Mouse (Mus musculus) liver (tissue): ENCODE data around the gene Dgcr2.

Source experiments
- DNase-seq: peaks from one replicate; pipeline ENCODE4 v3.0.0-alpha.2; 2020; ENCODE audit warnings: mixed read lengths

The Dgcr2 gene

GRCm38 (mm10) chr16:17911052-17911595 lies 12.8 kb upstream of the Dgcr2 start, which contains the start of gene Ess2:
Gene Ess2, minus strand, starts transcription at chr16:17911348.
- peak; percentile 89 for DNase-seq

- DNase-seq: no peak
These were observed 2.3 kb downstream of the Dgcr2 start for GRCm38 (mm10) chr16:17896091-17896490.

DNA sequence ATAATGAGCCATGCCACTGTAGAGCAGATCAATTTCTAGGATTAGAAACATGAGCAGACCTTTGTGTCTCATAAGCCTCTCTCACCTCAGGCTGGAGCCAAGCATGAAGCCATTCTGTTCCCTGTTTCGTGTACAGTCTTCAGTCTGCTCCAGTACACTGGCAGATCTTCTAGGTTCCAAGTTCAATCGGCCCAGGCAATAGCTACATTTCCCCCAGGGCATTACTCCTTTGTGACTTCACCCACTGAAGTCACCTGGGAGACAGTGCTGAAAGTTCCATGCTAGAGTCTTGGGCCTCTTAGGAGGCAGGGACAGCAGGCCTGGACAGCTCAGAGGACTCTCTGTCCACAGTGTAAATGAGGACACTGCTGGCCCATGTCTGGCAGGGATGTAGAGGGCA lies 4.4 kb downstream of the Dgcr2 start, which contains the start of gene Tssk1:
Gene Tssk1 (plus strand): TSS at position 301 of the 400 bp plus-strand sequence.
- DNase-seq: no peak

GRCm38 (mm10) chr16:17892606-17893005 lies 5.8 kb downstream of the Dgcr2 start:
- no peak for DNase-seq

- peak; percentile 100 for DNase-seq
These were observed 6.8 kb downstream of the Dgcr2 start, which contains the start of gene Gm20518 for GRCm38 (mm10) chr16:17891567-17891959. Gene Gm20518, minus strand, starts transcription at chr16:17891671.

- peak; percentile 76 for DNase-seq
These were observed 7.3 kb downstream of the Dgcr2 start for GRCm38 (mm10) chr16:17890917-17891566.

- DNase-seq: no peak
These were observed 8.0 kb downstream of the Dgcr2 start for GRCm38 (mm10) chr16:17890342-17890727.

GRCm38 (mm10) chr16:17889689-17890341 lies 8.5 kb downstream of the Dgcr2 start:
- no peak for DNase-seq

DNA sequence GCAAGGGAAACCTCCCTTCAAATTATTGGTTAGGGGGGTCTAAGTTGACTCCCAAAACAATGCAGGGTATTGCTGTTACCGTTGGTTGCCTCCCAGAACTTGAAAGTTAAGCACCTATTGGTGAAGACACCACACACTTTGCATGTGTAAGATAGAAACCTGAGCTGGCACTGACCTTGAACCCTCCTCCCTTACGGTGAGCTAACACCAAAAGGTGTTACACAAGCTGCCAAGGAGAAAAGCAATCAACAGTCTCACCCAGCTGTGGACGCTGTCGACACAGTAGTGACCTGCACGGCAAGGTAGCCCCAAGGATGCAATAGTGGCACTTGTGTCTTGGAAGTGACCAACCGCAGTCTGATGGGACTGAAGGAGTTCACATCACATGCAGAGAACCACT lies 14.2 kb downstream of the Dgcr2 start:
- DNase-seq: no peak

DNA sequence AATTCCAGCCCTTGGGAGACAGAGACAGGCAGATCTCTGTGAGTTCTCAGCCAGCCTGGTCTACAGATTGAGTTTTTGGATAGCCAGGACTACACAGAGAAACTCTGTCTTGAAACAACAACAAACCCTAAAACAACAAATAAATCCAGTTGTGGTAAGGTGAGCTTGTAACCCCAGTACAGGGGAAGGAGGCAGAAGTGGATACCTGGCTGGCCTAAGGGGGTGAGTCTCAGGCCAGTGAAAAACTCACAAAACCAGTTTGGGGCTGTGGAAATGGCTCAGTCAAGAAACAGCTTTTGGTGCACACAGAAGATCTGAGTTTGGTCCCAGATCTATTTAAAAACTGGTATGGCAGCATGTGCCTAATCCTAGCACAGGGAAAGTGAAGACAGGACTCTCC lies 16.2 kb downstream of the Dgcr2 start:
- no peak for DNase-seq

DNA sequence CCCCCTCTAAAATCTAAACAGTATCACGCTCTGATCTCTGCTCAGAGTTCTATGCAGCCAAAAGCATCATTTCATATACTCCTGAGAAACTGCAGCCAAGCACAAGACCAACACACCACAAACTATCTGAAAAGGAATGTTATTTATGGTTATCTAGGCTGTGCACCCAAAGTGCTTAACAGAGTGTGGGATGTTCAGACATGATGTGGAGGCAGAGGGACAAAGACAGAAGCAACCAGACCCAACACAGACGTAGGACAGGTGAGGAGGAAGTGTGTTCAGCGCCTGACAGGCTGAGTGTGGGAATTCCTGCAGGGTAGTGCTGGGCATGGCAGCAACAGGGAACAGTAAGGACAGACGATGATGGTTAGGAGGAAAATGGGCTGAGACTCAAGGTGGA lies 18.8 kb downstream of the Dgcr2 start:
- DNase-seq: no peak

- no peak for DNase-seq
These were observed 22.3 kb downstream of the Dgcr2 start for GRCm38 (mm10) chr16:17876096-17876495.

GRCm38 (mm10) chr16:17875174-17875573 lies 23.2 kb downstream of the Dgcr2 start:
- DNase-seq: no peak

- DNase-seq: peak; percentile 10
These were observed 25.4 kb downstream of the Dgcr2 start for GRCm38 (mm10) chr16:17872995-17873394.

DNA sequence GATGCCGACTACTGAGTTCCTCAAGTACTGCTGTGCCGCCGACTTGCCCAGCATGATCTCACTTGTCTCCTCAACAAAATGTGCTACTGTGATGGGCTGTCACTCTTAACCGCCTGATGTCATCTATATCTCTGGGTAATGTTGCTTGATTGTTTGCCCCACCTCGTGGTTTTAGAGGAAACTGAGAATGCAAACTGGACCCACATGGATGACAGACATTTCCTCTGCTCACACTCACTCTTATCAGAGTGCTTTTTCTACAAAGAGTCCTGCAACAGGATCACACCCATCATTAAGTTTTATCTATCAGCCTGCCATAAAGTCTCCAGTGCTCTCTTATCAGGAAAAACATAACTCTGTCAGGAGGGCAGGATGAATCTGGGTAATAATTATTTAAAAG lies 27.1 kb downstream of the Dgcr2 start:
- no peak for DNase-seq

DNA sequence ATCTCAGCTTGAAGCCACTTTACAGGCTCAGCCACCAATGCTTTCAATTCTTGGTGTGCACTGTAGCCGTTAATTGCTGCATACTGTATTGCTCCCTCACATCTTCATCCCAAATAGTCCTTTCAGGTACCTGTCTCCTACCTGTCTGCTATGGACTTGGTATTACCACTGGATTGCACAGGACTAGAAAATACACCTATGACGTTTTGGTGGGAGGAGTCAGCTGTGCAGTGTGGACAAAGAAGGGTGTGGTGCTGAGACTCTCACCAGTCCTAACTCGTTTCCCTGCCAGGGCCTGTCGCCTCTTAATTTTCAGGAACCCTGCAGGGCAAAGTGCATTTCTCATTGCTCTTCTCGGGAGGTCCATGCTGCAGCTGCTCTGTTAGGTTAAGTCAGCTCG lies 32.6 kb downstream of the Dgcr2 start:
- no peak for DNase-seq

DNA sequence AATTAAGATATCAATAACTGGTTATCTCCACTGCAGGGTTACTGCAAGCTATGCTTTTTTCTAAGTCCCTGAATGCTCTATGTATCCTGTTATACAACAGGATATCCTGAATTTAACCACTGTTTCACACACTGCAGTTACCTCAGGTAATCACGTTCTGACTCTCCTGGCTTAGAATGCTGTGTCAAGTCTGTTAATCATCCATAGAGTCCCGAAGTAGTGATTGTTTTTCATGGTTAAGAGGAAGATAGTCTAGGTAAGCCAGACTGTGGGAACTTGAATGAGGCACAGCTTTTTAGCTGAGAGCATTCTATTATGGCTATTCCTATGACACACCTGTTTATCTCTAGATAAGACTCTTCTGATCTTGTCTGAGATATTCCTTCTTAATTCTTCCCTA lies 33.1 kb downstream of the Dgcr2 start:
- DNase-seq: no peak

- peak; percentile 41 for DNase-seq
These were observed 39.8 kb downstream of the Dgcr2 start for GRCm38 (mm10) chr16:17858592-17858991.

GRCm38 (mm10) chr16:17857157-17857556 lies 41.2 kb downstream of the Dgcr2 start:
- no peak for DNase-seq

DNA sequence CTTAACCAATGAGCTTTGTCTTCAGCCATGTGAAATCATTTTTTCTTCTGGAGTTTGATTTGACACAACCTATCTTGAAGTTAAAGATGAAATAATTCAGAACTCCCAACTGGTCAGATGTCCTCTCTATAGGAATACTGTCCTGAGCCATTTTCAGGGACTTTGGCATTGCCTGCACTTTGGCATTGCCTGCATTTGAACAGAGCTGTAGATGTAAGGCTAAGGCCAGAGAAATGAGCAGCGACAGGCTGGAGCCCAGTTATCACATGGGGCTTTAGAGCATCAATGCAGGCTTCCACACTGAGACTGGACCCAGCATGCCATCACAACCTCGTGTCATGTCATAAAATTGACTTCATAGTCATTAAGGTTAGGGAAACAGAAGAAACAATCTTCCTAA lies 45.1 kb downstream of the Dgcr2 start:
- DNase-seq: no peak

DNA sequence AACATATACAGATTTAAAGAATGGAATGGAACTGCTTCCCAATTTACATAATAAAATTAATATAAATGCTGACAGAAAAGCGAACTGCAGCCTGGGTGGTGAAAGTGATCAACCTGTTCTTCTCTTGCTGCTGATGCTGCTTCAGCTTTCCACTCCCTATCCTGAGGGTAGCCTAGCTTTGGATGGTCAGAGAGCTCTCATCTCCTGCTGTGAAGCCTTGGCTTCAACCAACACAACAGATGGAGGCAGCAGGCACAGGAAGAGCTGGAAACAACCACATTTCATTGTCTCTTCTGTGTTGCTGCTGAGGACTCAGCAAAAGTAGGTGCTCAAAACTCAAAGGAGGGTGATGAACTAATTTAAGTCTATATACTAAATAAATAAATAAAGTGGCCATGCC lies 46.5 kb downstream of the Dgcr2 start:
- no peak for DNase-seq

DNA sequence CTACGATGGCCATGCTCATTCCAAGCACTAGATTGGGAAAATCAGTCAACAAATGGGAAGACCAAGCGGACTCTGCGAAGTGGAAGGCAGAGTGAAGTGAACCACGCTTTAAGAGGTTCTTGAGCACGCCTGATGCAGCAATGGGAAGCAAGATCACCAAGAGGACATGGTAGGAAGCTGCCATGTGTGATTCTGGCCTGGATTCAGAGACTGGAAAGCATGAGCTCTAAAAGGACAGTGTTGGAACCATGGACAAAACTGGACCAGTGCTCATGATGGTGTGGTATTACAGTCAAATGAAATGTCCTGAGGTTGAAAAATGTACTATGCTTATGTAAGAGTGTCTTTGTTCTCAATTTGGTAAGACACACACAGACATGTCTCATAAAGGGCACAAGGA lies 47.0 kb downstream of the Dgcr2 start:
- no peak for DNase-seq

GRCm38 (mm10) chr16:17849486-17849885 lies 48.9 kb downstream of the Dgcr2 start:
- DNase-seq: no peak

GRCm38 (mm10) chr16:17848928-17849327 lies 49.4 kb downstream of the Dgcr2 start:
- no peak for DNase-seq
